ENCODE assay signal across 8 mouse cellular contexts in the genomic region with DNA sequence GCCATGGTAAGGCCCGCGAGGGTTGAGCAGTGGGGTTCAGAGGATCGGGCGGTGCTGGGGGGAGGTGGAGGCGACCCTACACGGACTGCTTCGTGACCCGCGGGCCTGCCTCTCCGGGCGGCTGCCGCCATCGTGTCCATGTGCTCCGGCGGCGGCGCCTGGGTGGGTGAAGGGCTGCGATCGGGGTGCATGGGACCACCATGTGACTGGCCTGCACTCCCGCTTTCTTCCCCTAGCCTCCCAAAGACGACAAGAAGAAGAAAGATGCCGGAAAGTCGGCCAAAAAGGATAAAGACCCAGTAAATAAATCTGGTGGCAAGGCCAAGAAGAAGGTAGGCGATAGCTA. TPM values are rescaled to one million over a fixed set of nuclear protein-coding genes. Genes with fewer than 3 reads are reported as not detected.
DNase-seq lines count a peak whose midpoint lies in the region; ATAC-seq and TF ChIP-seq lines count a peak whose summit lies in the region.

No protein-coding gene starts in this region.

- H3K4me1 ChIP-seq in heart, embryonic 11.5 days (ENCODE audit: control insufficient read depth, insufficient read depth, low read length): peaks cover 4% of the 10 kb centered on the region
- H3K4me1 ChIP-seq in CH12.LX (ENCODE audit: control insufficient read depth in 1 of 2, insufficient read depth in 2 of 2): peaks cover 11 to 54% of the 10 kb centered on the region in 2 experiments
- H3K4me1 ChIP-seq in forebrain, embryonic 13.5 days: peaks cover 29% of the 10 kb centered on the region
- peaks cover 55% of the 10 kb centered on the region for H3K4me1 ChIP-seq in liver, embryonic 15.5 days (replicated peaks)

- no peak for TF ChIP-seq POLR2A in CH12.LX (IDR thresholded peaks at IDR 0.05; ENCODE audit: low read depth, low read length)

- H3K4me2 ChIP-seq in heart, embryonic 11.5 days: peak overlapping the region; percentile 80
- H3K4me2 ChIP-seq in CH12.LX (ENCODE audit: insufficient read depth, low read depth, poor library complexity, severe bottlenecking): no peak overlapping the region
- peak overlapping the region; percentile 83 for H3K4me2 ChIP-seq in forebrain, embryonic 13.5 days
- H3K4me2 ChIP-seq in liver, embryonic 15.5 days: peak overlapping the region; percentile 77

- no peak for DNase-seq in heart, postnatal 14 days
- DNase-seq in CH12.LX (ENCODE audit: extremely low read depth): no peak
- no peak for DNase-seq in right cerebral cortex, postnatal 4 days
- no peak for DNase-seq in layer of hippocampus, adult 18-20 months (ENCODE audit: low spot score in 2 of 2)
- DNase-seq in cerebellum, postnatal 10 days: no peak

- dilution Hi-C loops in CH12.LX (cut with MboI; ENCODE audit: extremely low pct_ligation_motif_present, extremely low pct_unique_long_range_greater_than_20kb, low sequenced_read_pairs): no loop called here

- H3K27ac ChIP-seq in heart, embryonic 11.5 days (ENCODE audit: low read depth, low read length): peak overlapping the region; percentile 90
- H3K27ac ChIP-seq in CH12.LX (ENCODE audit: insufficient read depth, low read depth): peak overlapping the region; percentile 72
- peak overlapping the region; percentile 95 for H3K27ac ChIP-seq in forebrain, embryonic 13.5 days
- H3K27ac ChIP-seq in liver, embryonic 15.5 days (replicated peaks): peak overlapping the region; percentile 87

- no peaks in the 10 kb centered on the region for H3K27me3 ChIP-seq in heart, embryonic 11.5 days (ENCODE audit: control insufficient read depth, insufficient read depth, low read length)
- H3K27me3 ChIP-seq in CH12.LX (replicated peaks): no peaks in the 10 kb centered on the region
- H3K27me3 ChIP-seq in forebrain, embryonic 13.5 days: no peaks in the 10 kb centered on the region
- no peaks in the 10 kb centered on the region for H3K27me3 ChIP-seq in liver, embryonic 15.5 days

- H3K36me3 ChIP-seq in heart, embryonic 11.5 days (ENCODE audit: control insufficient read depth, insufficient read depth, low read length): peaks cover 40% of the 10 kb centered on the region
- H3K36me3 ChIP-seq in CH12.LX (replicated peaks in 1 of 2; ENCODE audit: control insufficient read depth in 1 of 2, insufficient read depth in 1 of 2, low read length in 1 of 2): peaks cover 55 to 71% of the 10 kb centered on the region in 2 experiments
- H3K36me3 ChIP-seq in forebrain, embryonic 13.5 days (ENCODE audit: poor library complexity, severe bottlenecking): peaks cover 66% of the 10 kb centered on the region
- peaks cover 65% of the 10 kb centered on the region for H3K36me3 ChIP-seq in liver, embryonic 15.5 days (replicated peaks)

- intact Hi-C loops in heart, postnatal 14 days (cut with DNase I): no loop called here

- TF ChIP-seq CTCF in CH12.LX (conservative IDR thresholded peaks at IDR 0.05 in 1 of 2, IDR thresholded peaks at IDR 0.05 in 1 of 2; ENCODE audit: low read depth in 2 of 2, low read length in 2 of 2): no peak

- no peak for TF ChIP-seq RAD21 in CH12.LX (IDR thresholded peaks at IDR 0.05; ENCODE audit: low read depth, low read length)

- in situ Hi-C loops in CH12.LX (cut with MboI; ENCODE audit: low pct_ligation_motif_present, low pct_unique_long_range_greater_than_20kb, low sequenced_read_pairs): no loop called here

- H3K9me3 ChIP-seq in heart, embryonic 11.5 days (replicated peaks; ENCODE audit: control insufficient read depth, low read length): no peaks in the 10 kb centered on the region
- H3K9me3 ChIP-seq in CH12.LX (replicated peaks; ENCODE audit: low read length): no peaks in the 10 kb centered on the region
- no peaks in the 10 kb centered on the region for H3K9me3 ChIP-seq in forebrain, embryonic 13.5 days (replicated peaks)
- no peaks in the 10 kb centered on the region for H3K9me3 ChIP-seq in liver, embryonic 15.5 days (replicated peaks)

- WGBS in heart, embryonic 11.5 days (ENCODE audit: insufficient replicate concordance): under 1% methylated on average over 24 of the region's 24 CpGs
- under 1% methylated on average over 24 of the region's 24 CpGs for WGBS in forebrain, embryonic 13.5 days
- 0% methylated on average over 24 of the region's 24 CpGs for WGBS in liver, embryonic 15.5 days (ENCODE audit: insufficient replicate concordance)

- TF ChIP-seq EP300 in CH12.LX (IDR thresholded peaks at IDR 0.05; ENCODE audit: low read length): no peak

- peaks cover 39% of the 10 kb centered on the region for H3K79me2 ChIP-seq in CH12.LX (replicated peaks; ENCODE audit: control insufficient read depth, extremely low read depth, insufficient read depth, poor library complexity, severe bottlenecking)

- ATAC-seq in heart, embryonic 11.5 days (replicated peaks; ENCODE audit: insufficient number of reproducible peaks, low FRiP score, low TSS enrichment): no peak
- ATAC-seq in forebrain, embryonic 13.5 days: no peak
- ATAC-seq in liver, embryonic 15.5 days (ENCODE audit: insufficient read depth): no peak

- peak overlapping the region; percentile 95 for H3K9ac ChIP-seq in heart, embryonic 11.5 days (ENCODE audit: low read depth, low read length)
- H3K9ac ChIP-seq in CH12.LX (ENCODE audit: insufficient read depth, low read depth): peak overlapping the region; percentile 95
- H3K9ac ChIP-seq in forebrain, embryonic 13.5 days: peak overlapping the region; percentile 80
- peak overlapping the region; percentile 81 for H3K9ac ChIP-seq in liver, embryonic 15.5 days

- H3K4me3 ChIP-seq in heart, embryonic 11.5 days (ENCODE audit: low read depth, low read length): peak overlapping the region; percentile 90
- peak overlapping the region; percentile 91 to 95 (median 95) for H3K4me3 ChIP-seq in CH12.LX (replicated peaks in 1 of 3; ENCODE audit: low read depth in 2 of 3, low read length in 2 of 3, poor library complexity in 1 of 3)
- peak overlapping the region; percentile 74 for H3K4me3 ChIP-seq in forebrain, embryonic 13.5 days
- peak overlapping the region; percentile 73 for H3K4me3 ChIP-seq in liver, embryonic 15.5 days (replicated peaks)

TF ChIP-seq in CH12.LX, 34 proteins besides CTCF, POLR2A, EP300 and RAD21 (continues in another document):
- TF ChIP-seq MYC (IDR thresholded peaks at IDR 0.05; ENCODE audit: low read depth, low read length) (peak; percentile 79; the same call in 1 of the 2 replicates), MXI1 (IDR thresholded peaks at IDR 0.05; ENCODE audit: low read depth, low read length) (0 out of 2 replicates have a peak, but pooled peaks have one; percentile 20), NELFE (IDR thresholded peaks at IDR 0.05; ENCODE audit: low read depth, low read length) (peak; percentile 76; the same call in 1 of the 2 replicates), MEF2A (IDR thresholded peaks at IDR 0.05; ENCODE audit: borderline replicate concordance, low read depth, low read length) (no peak), MAX (IDR thresholded peaks at IDR 0.05; ENCODE audit: low read length) (peak; percentile 70)

RNA-seq across cellular contexts. Expression of a gene that starts 0.3 kb away (rescaled TPM):
- 76.8 and 79.1 TPM in 2 replicates for polyA plus RNA-seq in heart, embryonic 11.5 days (2014; fragmentation: Nextera tagmentation; extraction: Ambion mirVana)
- total RNA-seq in heart, postnatal 14 days (2021): 10 to 100 TPM; 32.1 to 35.8 TPM
- total RNA-seq in CH12.LX (2012; rRNA removed): 81.3 and 88.2 TPM in 2 replicates
- total RNA-seq in CH12.LX (2014; rRNA removed): 125 and 135 TPM in 2 replicates
- 55.9 and 69.2 TPM in 2 replicates for polyA plus RNA-seq in CH12.LX (2012; ENCODE audit: insufficient read length, low read depth)
- polyA plus RNA-seq in forebrain, embryonic 13.5 days (2015; fragmentation: Nextera tagmentation; extraction: Ambion mirVana): 311 and 314 TPM in 2 replicates
- 48.2 and 50.4 TPM in 2 replicates for polyA plus RNA-seq in liver, embryonic 15.5 days (2015; fragmentation: Nextera tagmentation; extraction: Ambion mirVana)
- total RNA-seq in layer of hippocampus, adult 18-20 months (2021): 10 to 100 TPM; 70.1 to 72.2 TPM

RNA-seq across cellular contexts. Expression of a gene that starts 0.8 kb away (rescaled TPM):
- polyA plus RNA-seq in heart, embryonic 11.5 days (2014; fragmentation: Nextera tagmentation; extraction: Ambion mirVana): 1,538 and 1,582 TPM in 2 replicates
- 100 to 1,000 TPM; 728 to 854 TPM for total RNA-seq in heart, postnatal 14 days (2021)
- total RNA-seq in CH12.LX (2012; rRNA removed) (2,535 and 3,076 TPM in 2 replicates), CH12.LX (2014; rRNA removed) (3,131 and 3,378 TPM in 2 replicates)
- polyA plus RNA-seq in CH12.LX (2012; ENCODE audit: insufficient read length, low read depth): 2,547 and 3,250 TPM in 2 replicates
- 1,416 and 1,661 TPM in 2 replicates for polyA plus RNA-seq in forebrain, embryonic 13.5 days (2015; fragmentation: Nextera tagmentation; extraction: Ambion mirVana)
- 758 and 952 TPM in 2 replicates for polyA plus RNA-seq in liver, embryonic 15.5 days (2015; fragmentation: Nextera tagmentation; extraction: Ambion mirVana)
- total RNA-seq in layer of hippocampus, adult 18-20 months (2021): 100 to 1,000 TPM; 717 to 799 TPM

RNA-seq across cellular contexts. Expression of a gene that starts 10.6 kb away (rescaled TPM):
- 21.8 and 25.4 TPM in 2 replicates for polyA plus RNA-seq in heart, embryonic 11.5 days (2014; fragmentation: Nextera tagmentation; extraction: Ambion mirVana)
- total RNA-seq in heart, postnatal 14 days (2021): 10 to 100 TPM; 11.4 to 11.9 TPM
- total RNA-seq in CH12.LX (2012; rRNA removed): 25.4 and 30.4 TPM in 2 replicates
- total RNA-seq in CH12.LX (2014; rRNA removed): 21.7 and 26.0 TPM in 2 replicates
- 16.5 and 18.3 TPM in 2 replicates for polyA plus RNA-seq in CH12.LX (2012; ENCODE audit: insufficient read length, low read depth)
- polyA plus RNA-seq in forebrain, embryonic 13.5 days (2015; fragmentation: Nextera tagmentation; extraction: Ambion mirVana): 29.1 and 30.3 TPM in 2 replicates
- 12.6 and 13.6 TPM in 2 replicates for polyA plus RNA-seq in liver, embryonic 15.5 days (2015; fragmentation: Nextera tagmentation; extraction: Ambion mirVana)
- 10 to 100 TPM; 19.0 to 21.1 TPM for total RNA-seq in layer of hippocampus, adult 18-20 months (2021)

RNA-seq across cellular contexts. Expression of a gene that starts 11.1 kb away (rescaled TPM):
- 31.1 and 31.5 TPM in 2 replicates for polyA plus RNA-seq in heart, embryonic 11.5 days (2014; fragmentation: Nextera tagmentation; extraction: Ambion mirVana)
- total RNA-seq in heart, postnatal 14 days (2021): 10 to 100 TPM; 29.6 to 31.0 TPM
- total RNA-seq in CH12.LX (2012; rRNA removed) (13.8 and 25.5 TPM in 2 replicates), CH12.LX (2014; rRNA removed) (29.9 and 38.7 TPM in 2 replicates)
- polyA plus RNA-seq in CH12.LX (2012; ENCODE audit: insufficient read length, low read depth): 10.3 and 11.7 TPM in 2 replicates
- polyA plus RNA-seq in forebrain, embryonic 13.5 days (2015; fragmentation: Nextera tagmentation; extraction: Ambion mirVana): 23.3 and 29.6 TPM in 2 replicates
- 46.3 and 59.8 TPM in 2 replicates for polyA plus RNA-seq in liver, embryonic 15.5 days (2015; fragmentation: Nextera tagmentation; extraction: Ambion mirVana)
- total RNA-seq in layer of hippocampus, adult 18-20 months (2021): 10 to 100 TPM; 27.4 to 28.9 TPM

RNA-seq across cellular contexts. Expression of a gene that starts 28.4 kb away (rescaled TPM):
- 18.2 and 19.4 TPM in 2 replicates for polyA plus RNA-seq in heart, embryonic 11.5 days (2014; fragmentation: Nextera tagmentation; extraction: Ambion mirVana)
- 10 to 100 TPM; 38.9 to 52.1 TPM for total RNA-seq in heart, postnatal 14 days (2021)
- total RNA-seq in CH12.LX (2012; rRNA removed): 88.7 and 148 TPM in 2 replicates
- 31.9 and 32.6 TPM in 2 replicates for total RNA-seq in CH12.LX (2014; rRNA removed)
- polyA plus RNA-seq in CH12.LX (2012; ENCODE audit: insufficient read length, low read depth): 89.9 and 90.8 TPM in 2 replicates
- polyA plus RNA-seq in forebrain, embryonic 13.5 days (2015; fragmentation: Nextera tagmentation; extraction: Ambion mirVana): 22.4 and 26.5 TPM in 2 replicates
- 14.8 and 17.0 TPM in 2 replicates for polyA plus RNA-seq in liver, embryonic 15.5 days (2015; fragmentation: Nextera tagmentation; extraction: Ambion mirVana)
- 100 to 1,000 TPM; 130 to 141 TPM for total RNA-seq in layer of hippocampus, adult 18-20 months (2021)
